Mouse (Mus musculus) spleen, adult 2 months (tissue): ENCODE measurements around the gene Bap1.

Source experiments
- CTCF ChIP-seq: fragments of 200-500 bp; IDR thresholded peaks from 2 replicates; pipeline ENCODE4 v1.5.1; 2011; ENCODE audit warnings: mild to moderate bottlenecking, inconsistent platforms; ENCODE audit not compliant: insufficient read depth, insufficient read length, insufficient replicate concordance; ENCODE audit errors: extremely low read depth
- POLR2A ChIP-seq: fragments of 200-500 bp; IDR thresholded peaks from 2 replicates; pipeline ENCODE4 v1.6.1; 2011; ENCODE audit warnings: low read depth, low read length, inconsistent platforms

DNA sequence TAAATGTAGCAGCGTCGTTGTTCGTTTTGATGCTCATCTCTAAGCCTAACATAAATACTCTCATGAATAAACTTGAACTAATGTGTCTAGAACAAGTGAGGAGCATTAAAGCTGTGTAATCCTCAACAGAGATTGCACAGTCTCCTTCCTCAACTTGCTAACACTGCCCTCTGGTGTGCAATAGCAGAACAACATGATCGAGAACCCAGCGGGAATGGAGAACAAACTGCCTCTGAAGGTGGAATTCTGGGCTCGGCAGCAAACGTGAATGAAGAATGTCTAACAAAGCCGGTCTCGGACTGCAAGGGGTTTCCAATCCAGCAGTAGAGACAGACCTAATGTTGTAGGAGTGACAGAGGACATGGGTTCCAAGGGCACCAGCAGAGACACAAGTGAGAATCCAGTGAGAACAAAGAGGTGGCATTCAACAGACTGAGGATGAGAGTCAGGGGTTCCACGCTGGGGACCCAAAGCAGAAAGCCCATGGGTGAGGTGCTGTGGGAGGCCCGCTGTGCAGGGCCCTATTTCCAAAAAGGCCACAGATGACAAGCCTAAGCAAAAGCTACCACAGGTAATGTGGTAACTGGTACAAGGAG is 17.2 kb upstream of the Bap1 start:
- TF ChIP-seq CTCF (peak; percentile 66; the same call in 1 of the 2 replicates), POLR2A (no peak)
